Mouse (Mus musculus) fat pad, adult 2 months (tissue): ENCODE data around the gene Xpot.
A peak's percentile ranks its signal among the peaks of the same experiment; 100 is the strongest.

Source experiments
- DNase-seq: peaks from one replicate; pipeline ENCODE4 v3.0.0-alpha.2; 2011; ENCODE audit warnings: low read depth, low spot score; ENCODE audit errors: extremely low read depth

Xpot gene

GRCm38 (mm10) chr10:121626186-121626882 is at the start of gene Xpot:
Gene Xpot (minus strand): TSS chr10:121626332.
- DNase-seq, result peak; percentile 62

- no peak for DNase-seq
Measured at GRCm38 (mm10) chr10:121669103-121669502, 43.0 kb upstream of the Xpot start.

- no peak for DNase-seq
Measured at GRCm38 (mm10) chr10:121665631-121666145, 39.6 kb upstream of the Xpot start.

- DNase-seq, result no peak
Measured at GRCm38 (mm10) chr10:121663599-121663998, 37.5 kb upstream of the Xpot start.

- no peak for DNase-seq
Measured at GRCm38 (mm10) chr10:121662711-121663110, 36.6 kb upstream of the Xpot start.

- no peak for DNase-seq
Measured at GRCm38 (mm10) chr10:121655907-121656306, 29.8 kb upstream of the Xpot start.

- DNase-seq, result no peak
Measured at GRCm38 (mm10) chr10:121653079-121653478, 26.9 kb upstream of the Xpot start.

GRCm38 (mm10) chr10:121646294-121646693 is 20.2 kb upstream of the Xpot start:
- no peak for DNase-seq

GRCm38 (mm10) chr10:121642054-121642947 is 16.2 kb upstream of the Xpot start:
- DNase-seq, result no peak

GRCm38 (mm10) chr10:121641272-121642053 is 15.3 kb upstream of the Xpot start, which contains the start of gene D930020B18Rik:
Gene D930020B18Rik (plus strand): TSS chr10:121641588.
- DNase-seq, result no peak

GRCm38 (mm10) chr10:121640944-121641271 is 14.8 kb upstream of the Xpot start:
- DNase-seq, result peak; percentile 11

- DNase-seq, result no peak
Measured at GRCm38 (mm10) chr10:121640150-121640930, 14.2 kb upstream of the Xpot start.

GRCm38 (mm10) chr10:121639573-121639972 is 13.4 kb upstream of the Xpot start:
- DNase-seq, result no peak

GRCm38 (mm10) chr10:121636276-121636675 is 10.1 kb upstream of the Xpot start:
- DNase-seq, result no peak

GRCm38 (mm10) chr10:121634159-121634558 is 8.0 kb upstream of the Xpot start:
- no peak for DNase-seq

GRCm38 (mm10) chr10:121628561-121629040 is 2.5 kb upstream of the Xpot start:
- DNase-seq, result no peak

GRCm38 (mm10) chr10:121627216-121627852 is 1.2 kb upstream of the Xpot start:
- no peak for DNase-seq

- DNase-seq, result no peak
Measured at GRCm38 (mm10) chr10:121625407-121626185, 536 bp downstream of the Xpot start.

- DNase-seq, result no peak
Measured at GRCm38 (mm10) chr10:121625006-121625405, 1.1 kb downstream of the Xpot start.
